Mouse (Mus musculus) Muller cell, postnatal 12 days (primary cell): Measurements from ENCODE around the gene Mrfap1.

Source experiments
- DNase-seq: peaks from one replicate; pipeline ENCODE4 v3.0.0-alpha.2; 2015; ENCODE audit errors: inconsistent ontology term

Mrfap1 gene

DNA sequence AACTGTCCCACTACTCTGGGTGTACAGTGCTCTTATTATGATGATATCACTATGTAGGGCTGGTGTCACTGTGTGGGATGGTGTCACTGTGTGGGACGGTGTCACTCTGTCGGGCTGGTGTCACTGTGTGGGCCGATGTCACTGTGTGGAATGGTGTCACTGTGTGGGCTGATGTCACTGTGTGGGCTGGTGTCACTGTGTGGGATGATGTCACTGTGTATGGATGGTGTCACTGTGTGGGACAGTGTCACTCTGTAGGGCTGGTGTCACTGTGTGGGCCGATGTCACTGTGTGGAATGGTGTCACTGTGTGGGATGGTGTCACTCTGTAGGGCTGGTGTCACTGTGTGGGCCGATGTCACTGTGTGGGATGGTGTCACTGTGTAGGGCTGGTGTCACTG is 10.5 kb downstream of the Mrfap1 start:
- no peak for DNase-seq

DNA sequence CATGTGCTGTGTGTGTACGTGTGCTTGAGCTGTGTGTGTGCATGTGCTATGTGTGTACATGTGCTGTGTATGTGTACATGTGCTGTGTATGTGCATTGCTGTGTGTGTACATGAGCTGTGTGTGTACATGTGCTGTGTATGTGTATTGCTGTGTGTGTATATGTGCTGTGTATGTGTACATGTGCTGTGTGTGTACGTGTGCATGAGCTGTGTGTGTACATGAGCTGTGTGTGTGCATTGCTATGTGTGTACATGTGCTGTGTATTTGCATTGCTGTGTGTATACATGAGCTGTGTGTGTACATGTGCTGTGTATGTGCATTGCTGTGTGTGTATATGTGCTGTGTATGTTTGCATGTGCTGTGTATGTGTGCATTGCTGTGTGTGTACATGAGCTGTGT is 17.1 kb downstream of the Mrfap1 start:
- no peak for DNase-seq

DNA sequence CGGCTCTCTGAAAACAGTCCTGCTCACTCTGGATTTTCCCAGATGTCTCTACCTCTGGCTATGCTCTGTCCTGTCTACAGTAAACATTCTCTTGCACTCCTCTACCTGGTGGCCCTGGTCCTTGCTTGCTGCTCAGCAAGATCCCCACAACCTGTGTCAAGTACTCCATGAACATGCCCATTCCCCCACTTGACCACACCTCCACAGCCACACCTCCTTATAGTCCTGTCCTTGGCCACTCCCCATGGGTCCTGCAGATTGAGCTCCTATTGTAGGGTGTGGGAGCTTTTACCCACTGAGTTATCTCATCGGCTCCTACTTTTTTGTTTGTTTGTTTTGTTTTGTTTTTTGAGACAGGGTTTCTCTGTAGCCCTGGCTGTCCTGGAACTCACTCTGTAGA is 17.7 kb downstream of the Mrfap1 start:
- no peak for DNase-seq

- no peak for DNase-seq
Measured at GRCm38 (mm10) chr5:36777186-36777585, 19.4 kb downstream of the Mrfap1 start.

- DNase-seq = no peak
Measured at GRCm38 (mm10) chr5:36776021-36776575, 20.5 kb downstream of the Mrfap1 start.

DNA sequence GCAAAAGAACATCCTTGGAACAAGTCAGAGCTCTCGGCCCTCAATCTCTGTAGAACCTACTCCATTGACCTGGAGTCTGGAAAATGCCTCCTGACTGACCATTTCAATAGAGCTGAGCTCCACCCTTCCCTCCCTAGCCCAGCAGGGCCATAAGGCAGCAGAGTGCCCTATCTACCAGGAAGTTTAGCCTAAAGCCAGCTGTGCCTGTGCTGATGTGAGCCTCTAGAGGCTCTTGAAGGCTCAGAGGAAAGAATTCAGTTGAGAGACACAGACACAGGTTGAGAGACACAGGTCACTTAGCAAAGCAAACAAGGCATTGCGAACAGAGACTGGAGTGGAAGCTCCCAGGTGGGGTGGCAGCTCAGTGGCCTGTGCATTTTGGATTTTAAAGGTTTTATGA is 21.3 kb downstream of the Mrfap1 start:
- DNase-seq = no peak

DNA sequence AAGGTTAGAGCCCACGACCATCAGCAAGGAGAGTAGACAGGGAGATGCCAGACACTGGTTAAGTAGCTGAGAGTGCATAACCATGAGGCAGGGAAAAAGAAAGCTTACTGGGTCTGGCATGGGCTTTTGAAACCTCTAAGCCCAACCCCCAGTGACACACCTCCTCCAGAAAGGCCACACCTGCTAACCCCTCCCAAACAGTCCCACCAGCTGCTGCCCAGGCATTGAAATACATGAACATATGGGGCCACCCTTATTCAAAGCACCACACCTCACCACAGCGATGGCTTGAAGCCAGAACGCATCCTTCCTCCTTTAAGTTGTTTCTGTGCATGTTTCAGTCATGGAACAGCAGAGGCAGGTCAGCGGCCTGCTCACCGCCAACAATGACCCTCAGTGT is 24.0 kb downstream of the Mrfap1 start:
- DNase-seq = no peak

- no peak for DNase-seq
Measured at GRCm38 (mm10) chr5:36769603-36770002, 27.0 kb downstream of the Mrfap1 start.

DNA sequence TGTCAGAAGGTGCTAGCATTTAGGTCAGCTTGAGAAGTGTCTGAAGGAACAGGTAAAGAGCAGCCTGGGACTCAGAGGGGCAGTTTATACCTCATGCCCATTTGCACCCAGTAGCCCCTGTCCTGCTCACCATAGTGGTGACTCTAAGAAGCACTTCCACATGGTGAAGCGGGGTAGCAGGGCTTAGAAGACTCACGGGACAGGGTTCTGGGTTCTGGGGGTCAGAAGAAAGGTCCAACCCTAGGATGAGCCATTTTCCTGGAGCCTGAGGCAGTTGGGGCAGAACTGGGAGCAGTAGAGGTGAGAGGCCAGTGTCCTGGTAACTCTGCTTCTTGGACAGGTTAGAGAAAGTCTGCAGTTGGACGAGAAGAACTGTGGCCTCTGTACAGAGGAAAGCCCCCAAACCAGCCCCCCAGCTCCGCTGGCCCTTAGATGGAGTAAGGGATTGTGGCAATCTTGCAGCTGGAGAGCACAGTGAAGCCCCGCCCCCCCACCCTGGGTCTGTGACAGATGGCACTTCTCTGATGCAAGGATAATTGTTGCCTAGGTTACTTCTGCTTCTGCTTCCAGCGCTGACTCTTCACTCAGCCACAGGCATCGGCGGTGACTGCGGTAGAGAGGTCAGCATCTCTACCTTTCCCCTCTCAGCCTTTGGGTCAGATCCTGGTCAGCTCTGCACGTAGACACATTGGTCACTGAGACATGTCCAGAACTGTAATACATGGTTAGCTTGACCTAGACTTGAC is 29.4 kb downstream of the Mrfap1 start:
- DNase-seq = peak; percentile 33

GRCm38 (mm10) chr5:36759848-36760247 is 36.7 kb downstream of the Mrfap1 start:
- no peak for DNase-seq

- no peak for DNase-seq
Measured at GRCm38 (mm10) chr5:36757033-36757432, 39.5 kb downstream of the Mrfap1 start.

DNA sequence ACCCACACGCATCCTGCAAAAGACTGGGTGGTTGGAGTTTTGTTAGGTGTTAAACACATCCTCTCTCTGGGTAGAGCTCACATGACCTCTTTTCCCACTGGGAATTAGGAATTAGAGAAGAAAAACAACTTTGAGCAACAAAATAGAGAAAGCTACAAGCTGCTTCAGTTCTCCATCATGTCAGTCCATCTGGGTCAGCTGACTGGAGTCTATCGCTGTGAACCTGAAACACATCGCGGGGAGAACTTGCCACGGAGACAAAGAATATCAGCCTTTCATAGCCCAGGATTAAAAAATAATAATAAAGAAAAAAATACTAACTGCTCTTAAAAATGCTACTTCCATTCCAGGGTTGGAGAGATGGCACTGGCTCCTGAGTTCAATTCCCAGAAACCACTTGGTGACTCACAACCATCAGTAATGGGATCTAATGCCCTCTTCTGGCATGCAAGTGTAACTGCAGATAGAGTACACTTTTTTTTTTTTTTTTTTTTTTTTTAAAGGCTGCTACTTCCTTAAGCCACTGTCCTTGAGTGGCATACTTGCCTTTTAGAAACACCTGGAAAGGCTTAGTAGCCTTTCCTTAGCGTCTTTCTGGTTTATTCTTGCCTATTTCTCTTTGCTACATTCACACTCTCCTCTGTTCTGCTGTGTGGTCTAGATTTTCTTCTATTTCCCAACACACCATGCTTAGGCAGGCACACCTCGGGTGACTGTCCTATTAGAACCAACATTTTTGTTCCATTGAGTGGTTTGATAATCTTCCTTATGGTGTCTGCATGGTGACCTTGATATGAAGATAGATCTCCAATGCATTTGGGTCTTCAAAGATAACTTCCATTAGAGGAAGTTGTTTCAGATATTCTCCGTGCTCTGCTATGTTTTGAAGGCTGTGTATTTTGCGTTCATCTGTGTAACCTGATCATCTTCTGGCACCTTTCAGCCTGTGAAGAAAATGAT is 46.2 kb downstream of the Mrfap1 start:
- DNase-seq = no peak

DNA sequence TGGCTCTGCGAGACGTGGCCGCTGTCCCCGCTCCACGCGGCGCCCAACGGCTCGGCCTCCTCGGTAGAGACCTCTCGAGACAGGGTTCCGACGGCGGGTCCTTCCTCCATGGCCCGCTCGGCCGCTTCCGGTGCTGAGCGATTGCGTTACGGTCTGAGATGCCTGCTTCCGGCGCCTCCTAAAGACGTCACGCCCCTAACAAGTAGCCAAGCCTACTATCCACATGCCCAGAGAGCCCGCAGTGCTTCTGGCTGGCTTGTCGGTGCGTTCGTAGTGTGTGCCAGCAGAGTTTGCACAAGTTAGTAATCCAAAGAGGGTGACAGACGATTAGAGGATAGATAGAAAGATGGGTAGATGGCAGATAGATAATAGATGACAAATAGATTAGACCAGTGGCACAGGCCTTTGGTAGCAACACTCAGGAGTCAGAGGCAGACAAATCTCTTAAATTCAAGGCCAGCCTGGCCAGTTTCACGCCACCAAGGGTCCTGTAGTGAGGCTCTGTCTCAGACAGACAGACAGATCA is 48.0 kb downstream of the Mrfap1 start, which contains the start of gene Bloc1s4:
Bloc1s4 (minus strand) TSS at position 115 of the 526 bp plus-strand sequence.
- peak; percentile 87 for DNase-seq

GRCm38 (mm10) chr5:36747794-36748535 is 48.6 kb downstream of the Mrfap1 start:
- no peak for DNase-seq

GRCm38 (mm10) chr5:36747071-36747470 is 49.5 kb downstream of the Mrfap1 start:
- DNase-seq = no peak
